Mouse (Mus musculus) layer of hippocampus, adult 8-10 months (tissue): ENCODE measurements around the gene Pik3ca. TPM values are rescaled to one million over a fixed set of nuclear protein-coding genes. Genes with fewer than 3 reads are reported as not detected.

Source experiments
- DNase-seq, 2 experiments: peaks; one replicate each; pipeline ENCODE4 v3.0.0; 2022; ENCODE audit warnings: low spot score in 2 of 2
- total RNA-seq, 4 experiments: library from RNA; stranded (reverse); gene quantifications; 2 replicates each; pipeline ENCODE4 v1.2.4; 2022

Gene Pik3ca
- total RNA-seq, 4 experiments from 2014 or later = 38.7 to 55.6 (median 43.9) TPM

GRCm38 (mm10) chr3:32495856-32496710 is 98.6 kb downstream of the Pik3ca start:
- DNase-seq = no peak

- no peak for DNase-seq
Observed at GRCm38 (mm10) chr3:32496711-32497070, 99.2 kb downstream of the Pik3ca start.

DNA sequence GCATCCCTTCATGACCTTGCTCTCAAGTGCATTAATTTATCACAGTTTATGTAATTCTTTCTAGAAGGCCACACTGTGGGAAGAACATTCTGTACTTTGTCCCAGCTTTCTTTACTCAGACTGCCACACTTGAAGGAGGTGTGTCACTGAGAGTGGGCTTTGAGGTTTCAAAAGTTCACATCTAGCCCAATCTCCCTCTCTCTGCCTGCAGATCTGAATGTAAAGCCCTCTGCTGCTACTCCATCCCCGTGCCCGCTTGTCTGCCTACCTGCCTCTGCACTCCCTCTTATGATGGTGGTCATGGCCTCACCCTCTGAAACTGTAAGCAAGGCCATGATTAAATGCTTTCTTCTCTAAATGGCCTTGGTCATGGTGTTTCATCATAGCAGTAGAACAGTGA is 102.9 kb downstream of the Pik3ca start:
- no peak for DNase-seq

GRCm38 (mm10) chr3:32505841-32506240 is 108.4 kb downstream of the Pik3ca start:
- no peak for DNase-seq

DNA sequence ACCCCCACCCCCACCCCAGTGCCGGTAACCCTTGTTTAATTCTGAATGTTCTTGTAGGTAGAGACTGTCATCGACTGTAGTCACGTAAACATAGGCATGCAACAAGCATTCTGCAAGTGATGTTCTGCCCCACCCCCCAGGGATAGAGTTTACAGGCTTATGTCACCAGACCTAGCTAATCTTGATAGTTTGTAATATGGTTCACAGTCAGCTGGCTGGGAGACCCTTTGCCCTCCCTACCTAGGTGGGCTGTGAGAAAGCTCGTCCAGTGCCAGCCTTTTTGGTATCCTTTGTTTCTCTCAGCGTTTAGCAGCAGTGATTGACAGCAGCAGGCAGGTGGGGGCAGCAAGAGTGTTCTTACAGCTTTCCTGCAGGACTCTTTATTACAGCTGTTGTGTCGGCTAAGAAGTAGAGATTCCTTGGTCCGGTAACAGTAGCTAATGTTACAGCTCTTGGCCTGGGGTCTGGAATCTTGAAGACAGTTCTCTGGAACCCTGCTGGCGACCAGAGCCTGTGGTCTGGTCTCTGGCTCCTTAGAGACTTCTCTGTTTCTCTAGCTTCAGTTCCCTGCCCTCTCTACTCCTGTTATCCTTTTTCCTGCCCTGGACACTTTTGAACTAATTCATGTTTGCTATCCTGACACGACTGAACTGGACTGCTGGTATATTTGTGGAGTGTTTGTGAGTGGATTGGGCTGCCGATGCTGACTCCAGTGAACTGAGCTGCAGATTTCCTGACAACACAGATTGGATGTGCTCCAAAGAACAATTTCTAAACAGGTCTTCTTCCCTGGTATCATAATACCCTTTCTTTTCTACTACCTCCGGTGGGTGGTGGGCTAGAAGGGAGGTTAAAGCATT is 109.1 kb downstream of the Pik3ca start:
- no peak for DNase-seq

GRCm38 (mm10) chr3:32508666-32509324 is 111.3 kb downstream of the Pik3ca start:
- peak; percentile 74 to 76 for DNase-seq

DNA sequence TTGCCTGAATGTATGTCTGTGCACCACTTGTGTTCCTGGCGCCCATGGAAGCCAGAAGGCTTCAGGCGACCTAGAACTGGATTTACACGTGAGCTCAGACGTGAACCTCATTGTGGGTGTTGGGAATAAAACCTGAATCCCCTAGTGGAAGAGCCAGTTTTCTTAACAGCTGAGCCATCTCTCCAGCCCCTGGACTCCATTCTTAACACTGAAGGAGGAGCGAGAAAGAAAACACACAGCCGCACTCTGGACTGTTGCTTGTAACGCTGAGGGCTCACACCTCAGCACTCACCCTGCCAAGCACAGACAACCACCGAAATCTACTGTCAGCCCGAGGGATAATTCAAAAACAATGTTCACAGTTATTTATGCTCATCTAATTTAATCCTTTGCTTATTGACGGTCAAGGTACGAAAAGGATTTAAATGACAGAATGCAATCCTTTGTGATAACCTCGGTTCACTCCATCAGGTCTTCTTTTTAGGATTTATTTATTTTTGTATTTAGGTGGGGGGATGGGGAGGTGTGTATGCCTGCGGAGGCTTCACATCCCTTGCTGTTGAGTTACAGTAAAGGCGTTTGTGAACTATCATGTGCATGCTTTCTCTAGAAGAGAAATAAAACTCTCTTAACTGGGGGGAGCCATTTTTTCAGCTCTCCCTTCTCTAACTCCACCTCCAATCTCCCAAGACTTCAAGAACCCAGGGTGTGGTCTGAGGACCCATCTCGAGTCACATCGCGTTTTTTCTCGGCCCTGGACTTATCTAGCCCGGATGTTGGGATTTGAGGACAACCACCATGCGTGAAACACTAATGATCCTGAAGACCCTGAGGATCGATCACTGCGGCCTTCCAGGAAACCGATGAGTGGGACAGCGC is 112.3 kb downstream of the Pik3ca start, which contains the start of gene Zfp639:
TSS of gene Zfp639 (plus strand) at position 764 of the 879 bp plus-strand sequence.
- no peak for DNase-seq

- DNase-seq = peak; percentile 93
Observed at GRCm38 (mm10) chr3:32510375-32511190, 113.1 kb downstream of the Pik3ca start.

DNA sequence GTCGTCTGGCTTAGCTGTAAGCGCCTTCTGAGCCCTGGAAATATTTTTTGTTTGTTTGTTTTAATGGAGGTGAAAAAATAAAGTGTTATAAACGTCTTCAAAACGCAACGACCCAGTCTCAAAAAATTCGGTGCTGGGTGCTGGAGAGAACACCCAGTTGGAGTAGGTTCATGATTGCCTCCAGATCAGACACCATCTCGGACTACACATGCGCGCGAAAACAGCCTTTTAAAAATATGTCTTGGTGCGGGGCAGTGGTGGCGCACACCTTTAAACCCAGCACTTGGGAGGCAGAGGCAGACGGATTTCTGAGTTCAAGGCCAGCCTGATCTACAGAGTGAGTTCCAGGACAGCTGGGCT is 113.7 kb downstream of the Pik3ca start:
- no peak for DNase-seq

GRCm38 (mm10) chr3:32512686-32513284 is 115.3 kb downstream of the Pik3ca start:
- no peak for DNase-seq

DNA sequence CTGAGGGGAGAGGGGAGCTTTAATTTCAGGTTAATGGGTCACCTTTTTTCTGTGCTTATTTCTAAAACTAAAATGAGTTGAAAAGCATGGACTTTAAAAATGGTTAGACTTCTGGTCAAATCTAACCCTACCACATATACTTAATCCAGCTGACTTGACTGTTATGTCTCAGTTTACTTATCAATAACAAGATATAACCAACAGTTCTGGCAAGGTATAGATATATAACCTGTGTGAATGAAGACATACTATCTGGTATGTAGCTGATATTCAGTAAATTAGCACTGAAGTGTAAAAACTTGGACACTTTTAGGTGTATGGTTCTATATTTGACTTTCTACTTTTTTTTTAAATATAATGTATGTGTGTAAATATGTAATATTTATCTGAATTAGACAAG is 116.1 kb downstream of the Pik3ca start:
- DNase-seq = no peak

Other genes with a start within 250 kb of the Pik3ca start
- gene Zmat3, start 31.7 kb upstream of the Pik3ca start, total RNA-seq = 10 to 100 TPM; 56.5 to 67.2 (median 59.4) TPM
- gene Kcnmb3, start 94.6 kb downstream of the Pik3ca start, total RNA-seq = under 1 TPM; 0.39 to 0.98 (median 0.63) TPM
- gene Zfp639, start 112.6 kb downstream of the Pik3ca start, total RNA-seq = 10 to 100 TPM; 32.4 to 46.3 (median 36.5) TPM
- 100 to 1,000 TPM in 3 of 4 experiments, 10 to 100 TPM in 1; 79.6 to 113 (median 107) TPM for gene Mfn1, start 131.8 kb downstream of the Pik3ca start, total RNA-seq
- gene Gnb4, start 218.9 kb downstream of the Pik3ca start, total RNA-seq = 10 to 100 TPM; 10.4 to 15.9 (median 13.0) TPM